Mouse (Mus musculus): Measurements from ENCODE around the gene Cyyr1.
"Not testable (repeated sequence)": the region's sequence is repeated elsewhere in the genome, so short reads cannot be mapped to it uniquely, and the experiment has no call there.

Cyyr1 gene

DNA sequence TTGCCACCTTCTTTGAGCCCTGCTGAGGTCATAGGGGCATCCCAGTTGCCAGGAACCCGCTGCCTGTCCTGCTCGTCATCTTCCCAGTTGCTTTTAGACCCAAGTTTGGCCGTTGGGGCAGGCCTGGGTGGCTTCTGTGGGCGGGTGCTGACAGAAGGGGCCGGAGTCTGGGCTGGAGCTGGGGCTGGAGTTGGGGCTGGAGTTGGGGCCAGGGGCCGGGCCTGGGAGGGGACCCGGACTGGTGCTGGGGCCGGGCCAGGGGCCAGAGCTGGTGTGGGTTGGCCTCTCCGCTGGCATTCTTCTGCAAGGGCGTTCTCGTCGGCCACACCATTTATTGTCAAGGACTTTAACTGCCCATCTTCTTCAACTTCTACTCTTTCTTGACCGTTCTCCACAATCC lies at the start of gene Cyyr1:
TSS of gene Cyyr1 (minus strand) at position 101 of the 400 bp plus-strand sequence.
- not testable (repeated sequence) for DNase-seq

DNA sequence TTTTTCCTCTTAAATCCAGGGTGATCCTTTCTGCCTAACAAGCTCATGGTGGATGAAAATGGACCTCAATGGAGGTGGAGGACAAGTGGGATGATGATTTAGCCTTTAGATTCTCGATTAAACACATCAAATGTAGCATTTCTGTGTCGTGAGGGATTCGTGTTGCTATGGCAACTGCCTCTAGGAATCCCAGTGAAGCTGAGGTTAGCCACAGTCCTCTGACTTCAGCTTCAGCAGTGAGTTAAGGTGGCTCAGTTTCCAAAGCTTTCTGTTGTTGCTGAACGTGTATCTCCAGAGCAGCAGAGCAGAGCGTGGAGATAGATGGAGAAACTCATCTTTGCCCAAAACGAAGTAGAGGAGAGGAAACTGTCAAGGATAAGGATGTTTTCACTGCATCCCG lies 35.6 kb upstream of the Cyyr1 start:
- DNase-seq, result no peak

- DNase-seq, result no peak
Measured at GRCm38 (mm10) chr16:85587573-85588226, 34.5 kb upstream of the Cyyr1 start.

- DNase-seq, result no peak
Measured at GRCm38 (mm10) chr16:85566474-85566873, 13.3 kb upstream of the Cyyr1 start.

GRCm38 (mm10) chr16:85553838-85554237 lies 641 bp upstream of the Cyyr1 start:
- no peak for DNase-seq

DNA sequence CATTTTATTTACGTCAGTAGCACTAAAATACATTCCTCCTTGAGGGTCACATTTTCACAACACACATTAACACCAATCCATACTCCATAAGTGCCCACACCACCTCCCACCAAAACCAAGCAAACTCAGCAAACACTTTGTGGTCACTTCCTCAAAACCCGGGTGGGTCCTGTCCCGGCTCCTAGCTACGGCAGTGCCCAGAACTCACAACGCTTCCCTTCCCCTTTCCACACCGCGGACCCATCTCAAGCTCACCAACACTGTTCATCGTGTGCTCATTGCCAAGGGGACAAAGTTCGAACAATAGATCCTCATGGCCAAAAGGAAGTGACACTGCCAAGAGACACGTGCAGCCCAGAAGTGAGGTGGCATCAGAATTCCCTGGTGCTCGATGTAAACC lies 1.2 kb downstream of the Cyyr1 start:
- not testable (repeated sequence) for DNase-seq

DNA sequence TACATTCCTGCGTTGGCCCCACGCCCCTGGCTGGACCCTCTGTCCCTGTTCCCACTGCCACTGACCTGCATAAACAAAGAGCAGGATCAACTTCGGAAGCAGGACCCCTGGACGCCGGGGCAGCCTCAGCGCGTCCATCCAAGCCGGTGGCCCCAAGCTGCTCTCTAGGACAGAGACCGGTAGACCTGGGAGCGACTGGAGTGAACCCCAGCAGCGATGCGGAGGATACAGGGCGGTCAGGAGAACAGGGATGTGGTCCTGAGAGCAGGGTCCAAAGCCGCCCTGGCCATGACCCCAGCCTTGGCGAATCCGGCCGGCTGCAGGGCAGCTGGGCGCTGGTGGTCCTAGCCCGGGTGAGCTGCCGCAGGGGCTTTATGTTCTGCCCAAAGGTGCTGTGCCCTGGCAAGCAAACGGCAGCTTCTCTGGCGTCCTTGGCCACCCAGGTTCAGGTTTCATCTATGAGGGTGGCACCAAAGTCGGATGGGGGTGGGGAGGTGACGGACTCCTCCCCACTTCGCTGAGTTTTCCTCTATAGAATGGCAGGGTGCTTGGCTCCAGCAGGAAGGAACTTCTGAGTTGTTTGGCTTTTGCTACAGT lies 3.1 kb downstream of the Cyyr1 start:
- no peak for DNase-seq

- DNase-seq, result no peak
Measured at GRCm38 (mm10) chr16:85546519-85546918, 6.7 kb downstream of the Cyyr1 start.

- no peak for DNase-seq
Measured at GRCm38 (mm10) chr16:85541676-85542273, 11.4 kb downstream of the Cyyr1 start.

DNA sequence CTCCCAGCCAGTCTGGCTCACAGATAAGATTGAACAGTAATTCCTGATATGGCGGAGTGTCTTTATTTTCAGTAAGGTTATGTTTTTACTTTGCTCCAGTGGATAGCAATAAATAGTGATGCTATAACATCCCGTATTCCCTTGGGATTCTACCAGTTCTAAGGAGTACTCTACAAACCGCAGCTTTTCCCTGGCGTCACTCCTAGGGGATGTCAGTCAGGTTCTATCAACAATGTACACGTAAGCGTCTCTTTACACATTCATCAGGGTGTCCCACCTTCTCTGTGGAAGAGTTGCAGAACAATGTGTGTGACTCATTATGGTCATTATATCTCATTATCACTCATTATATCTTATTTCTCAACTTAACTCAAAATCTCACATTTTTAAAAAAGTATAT lies 12.2 kb downstream of the Cyyr1 start:
- no peak for DNase-seq

DNA sequence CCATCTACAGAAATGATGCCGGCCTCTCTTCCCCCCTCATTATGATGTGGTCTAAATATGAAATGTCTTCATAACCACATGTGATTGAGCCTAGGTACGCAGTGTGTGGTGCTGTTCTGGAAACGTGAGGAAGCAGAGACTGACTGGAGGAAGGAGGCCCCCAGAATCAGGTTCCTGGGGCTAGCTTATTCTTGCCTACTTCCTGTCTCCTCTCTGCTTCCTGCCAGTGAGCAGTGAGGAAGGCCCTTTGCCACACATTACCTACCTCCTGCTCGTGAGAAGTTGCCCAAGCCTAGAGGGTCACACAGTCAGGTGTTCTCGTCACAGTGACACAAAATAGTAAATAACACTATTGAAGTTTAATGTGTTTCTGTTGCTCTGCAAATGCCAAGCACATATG lies 14.8 kb downstream of the Cyyr1 start:
- DNase-seq, result no peak

GRCm38 (mm10) chr16:85536075-85536474 lies 17.1 kb downstream of the Cyyr1 start:
- no peak for DNase-seq

- DNase-seq, result no peak
Measured at GRCm38 (mm10) chr16:85527743-85528620, 25.2 kb downstream of the Cyyr1 start.

DNA sequence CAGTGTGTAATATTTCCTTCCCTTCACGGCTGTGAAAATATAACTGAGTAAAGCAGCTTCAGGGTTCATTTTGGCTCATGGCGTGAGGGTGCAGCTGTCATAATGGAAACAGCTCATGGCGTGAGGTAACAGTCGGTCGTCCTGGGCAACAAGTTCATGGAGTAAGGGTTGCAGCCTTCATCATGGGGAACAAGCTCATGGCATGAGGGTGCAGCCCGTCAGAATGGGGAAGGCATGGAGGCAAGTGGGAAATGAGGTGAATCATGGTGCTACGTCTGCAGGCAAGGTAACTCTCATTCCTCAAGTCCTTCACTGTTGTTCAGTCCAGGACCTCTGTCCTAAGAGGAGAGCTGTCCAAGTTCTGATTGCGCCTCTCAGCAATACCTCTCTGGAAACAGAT lies 28.6 kb downstream of the Cyyr1 start:
- DNase-seq, result no peak

- no peak for DNase-seq
Measured at GRCm38 (mm10) chr16:85507264-85507663, 45.9 kb downstream of the Cyyr1 start.

GRCm38 (mm10) chr16:85505108-85505507 lies 48.1 kb downstream of the Cyyr1 start:
- DNase-seq, result no peak

- DNase-seq, result no peak
Measured at GRCm38 (mm10) chr16:85503416-85503815, 49.8 kb downstream of the Cyyr1 start.

- no peak for DNase-seq
Measured at GRCm38 (mm10) chr16:85495837-85496236, 57.4 kb downstream of the Cyyr1 start.

- no peak for DNase-seq
Measured at GRCm38 (mm10) chr16:85488105-85488607, 65.0 kb downstream of the Cyyr1 start.

- no peak for DNase-seq
Measured at GRCm38 (mm10) chr16:85487266-85487665, 65.9 kb downstream of the Cyyr1 start.

DNA sequence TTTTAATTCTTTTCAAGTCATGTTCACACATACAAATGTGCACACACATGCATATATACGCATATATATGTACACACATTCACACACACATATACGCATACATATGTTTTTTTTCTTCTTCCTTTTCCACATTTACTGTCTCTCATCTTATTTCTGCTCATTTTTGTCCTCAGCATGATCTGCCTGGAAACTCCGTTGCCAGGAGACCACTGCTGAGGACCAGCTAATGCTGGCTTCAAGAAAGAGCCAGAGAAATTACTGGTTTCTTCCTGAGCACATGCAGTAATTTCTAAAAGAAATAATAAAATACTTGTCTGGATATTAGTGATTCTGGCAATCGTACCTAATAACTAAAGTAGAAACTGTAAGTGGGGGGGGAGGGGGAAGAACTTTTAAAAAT lies 68.6 kb downstream of the Cyyr1 start:
- no peak for DNase-seq

GRCm38 (mm10) chr16:85474552-85475071 lies 78.6 kb downstream of the Cyyr1 start:
- no peak for DNase-seq

GRCm38 (mm10) chr16:85470057-85470456 lies 83.1 kb downstream of the Cyyr1 start:
- DNase-seq, result no peak
